Mouse (Mus musculus) lung, embryonic 15.5 days (tissue): ENCODE results near the gene Cdk9. TPM values are rescaled to one million over a fixed set of nuclear protein-coding genes. Genes with fewer than 3 reads are reported as not detected.
A peak's percentile ranks its signal among the peaks of the same experiment; 100 is the strongest.

Source experiments
- ATAC-seq: fragments of 200-750 bp; cut with Nextera tagmentation; 2 replicates; pipeline ENCODE4 v1.8.0; 2017; ENCODE audit warnings: moderate number of reproducible peaks, borderline replicate concordance; ENCODE audit not compliant: low FRiP score, low TSS enrichment; ENCODE audit errors: extremely low read depth
- H3K27ac ChIP-seq: fragments of 300-500 bp; sonication (generic); 2 replicates; pipeline ENCODE4 v1.5.1; 2015; ENCODE audit warnings: moderate library complexity, mild to moderate bottlenecking, inconsistent platforms
- H3K27me3 ChIP-seq: fragments of 300-500 bp; sonication (generic); 2 replicates; pipeline ENCODE4 v1.6.1; 2015; ENCODE audit warnings: inconsistent platforms
- H3K36me3 ChIP-seq: fragments of 300-500 bp; sonication (generic); 2 replicates; pipeline ENCODE4 v1.6.1; 2015; ENCODE audit warnings: inconsistent platforms
- H3K4me1 ChIP-seq: fragments of 300-500 bp; sonication (generic); 2 replicates; pipeline ENCODE4 v1.6.1; 2015; ENCODE audit warnings: inconsistent platforms
- H3K4me2 ChIP-seq: fragments of 300-500 bp; sonication (generic); 2 replicates; pipeline ENCODE4 v1.6.1; 2015; ENCODE audit warnings: inconsistent platforms, mild to moderate bottlenecking, moderate library complexity
- H3K4me3 ChIP-seq: fragments of 300-500 bp; sonication (generic); 2 replicates; pipeline ENCODE4 v1.5.1; 2015; ENCODE audit warnings: mild to moderate bottlenecking, inconsistent platforms
- H3K9ac ChIP-seq: fragments of 300-500 bp; sonication (generic); 2 replicates; pipeline ENCODE4 v1.6.1; 2015; ENCODE audit warnings: inconsistent platforms
- H3K9me3 ChIP-seq: fragments of 300-500 bp; sonication (generic); 2 replicates; pipeline ENCODE4 v1.6.1; 2016; ENCODE audit warnings: inconsistent platforms
- WGBS: fragments of 180-500 bp; shearing (Covaris S2); methylation state at CpG from one replicate; pipeline ENCODE4 v1.1.7; 2015; 5-methylcytosine and 5-hydroxymethylcytosine counted together
- polyA plus RNA-seq: library from polyadenylated mRNA; unstranded; fragments of >200 nt; fragmentation: Nextera tagmentation; extraction: Ambion mirVana; gene quantifications from 2 replicates; pipeline ENCODE4 v1.2.1, GENCODE M21; 2015

The Cdk9 gene
- polyA plus RNA-seq, 1 experiment from 2014 or later = 89.6 TPM

GRCm38 (mm10) chr2:32714987-32715425, 2.1 kb upstream of the Cdk9 start:
- Histone ChIP-seq H3K4me3 (no peak overlapping the region), H3K4me1 (peaks cover 31% of the 10 kb centered on the region), H3K27ac (peak overlapping the region; percentile 46; the same call in 1 of the 2 replicates), H3K4me2 (no peak overlapping the region), H3K9ac (no peak overlapping the region), H3K36me3 (peaks cover 15% of the 10 kb centered on the region), H3K9me3 (no peaks in the 10 kb centered on the region), H3K27me3 (no peaks in the 10 kb centered on the region)
- WGBS = 52% methylated on average over 4 of the region's 4 CpGs
- ATAC-seq = no peak

GRCm38 (mm10) chr2:32714117-32714986, 1.5 kb upstream of the Cdk9 start:
- H3K4me1 ChIP-seq = peaks cover 31% of the 10 kb centered on the region
- no peak overlapping the region for H3K4me3 ChIP-seq
- ATAC-seq = no peak
- H3K9me3 ChIP-seq = no peaks in the 10 kb centered on the region
- peak overlapping the region; percentile 97 for H3K27ac ChIP-seq
- no peaks in the 10 kb centered on the region for H3K27me3 ChIP-seq
- no peak overlapping the region for H3K9ac ChIP-seq
- peaks cover 22% of the 10 kb centered on the region for H3K36me3 ChIP-seq
- 46% methylated on average over 11 of the region's 11 CpGs for WGBS
- peak overlapping the region; percentile 88; the same call in 1 of the 2 replicates for H3K4me2 ChIP-seq

- peak overlapping the region; percentile 85 for H3K9ac ChIP-seq
- peak overlapping the region; percentile 76 for H3K4me3 ChIP-seq
- 2% methylated on average over 36 of the region's 44 CpGs for WGBS
- no peaks in the 10 kb centered on the region for H3K9me3 ChIP-seq
- peak overlapping the region; percentile 88 for H3K4me2 ChIP-seq
- H3K36me3 ChIP-seq = peaks cover 40% of the 10 kb centered on the region
- ATAC-seq = peak; percentile 91
- no peaks in the 10 kb centered on the region for H3K27me3 ChIP-seq
- H3K4me1 ChIP-seq = peaks cover 31% of the 10 kb centered on the region
- peak overlapping the region; percentile 97 for H3K27ac ChIP-seq
These were observed 316 bp downstream of the Cdk9 start for GRCm38 (mm10) chr2:32712586-32712933.

- ATAC-seq = peak; percentile 43
- H3K4me3 ChIP-seq = peak overlapping the region; percentile 76
- WGBS = under 1% methylated on average over 41 of the region's 41 CpGs
- peaks cover 31% of the 10 kb centered on the region for H3K4me1 ChIP-seq
- H3K4me2 ChIP-seq = peak overlapping the region; percentile 88
- H3K27me3 ChIP-seq = no peaks in the 10 kb centered on the region
- H3K9ac ChIP-seq = peak overlapping the region; percentile 85
- H3K36me3 ChIP-seq = peaks cover 43% of the 10 kb centered on the region
- H3K9me3 ChIP-seq = no peaks in the 10 kb centered on the region
- peak overlapping the region; percentile 97 for H3K27ac ChIP-seq
These were observed 746 bp downstream of the Cdk9 start for GRCm38 (mm10) chr2:32712108-32712551.

- no peak for ATAC-seq
- peak overlapping the region; percentile 88 for H3K4me2 ChIP-seq
- no peaks in the 10 kb centered on the region for H3K9me3 ChIP-seq
- peaks cover 31% of the 10 kb centered on the region for H3K4me1 ChIP-seq
- H3K36me3 ChIP-seq = peaks cover 49% of the 10 kb centered on the region
- WGBS = 24% methylated on average over 9 of the region's 9 CpGs
- H3K27me3 ChIP-seq = no peaks in the 10 kb centered on the region
- H3K27ac ChIP-seq = peak overlapping the region; percentile 97
- peak overlapping the region; percentile 76 for H3K4me3 ChIP-seq
- peak overlapping the region; percentile 85 for H3K9ac ChIP-seq
These were observed 1.4 kb downstream of the Cdk9 start for GRCm38 (mm10) chr2:32711301-32712056.

- Histone ChIP-seq H3K27ac (no peak overlapping the region), H3K4me3 (no peak overlapping the region), H3K27me3 (no peaks in the 10 kb centered on the region), H3K9me3 (no peaks in the 10 kb centered on the region), H3K4me1 (peaks cover 35% of the 10 kb centered on the region), H3K9ac (no peak overlapping the region), H3K36me3 (peaks cover 60% of the 10 kb centered on the region), H3K4me2 (no peak overlapping the region)
- 84% methylated on average over 5 of the region's 5 CpGs for WGBS
- no peak for ATAC-seq
These were observed 2.5 kb downstream of the Cdk9 start for GRCm38 (mm10) chr2:32710425-32710824.

- Histone ChIP-seq H3K4me1 (peaks cover 28% of the 10 kb centered on the region), H3K36me3 (peaks cover 68% of the 10 kb centered on the region), H3K4me2 (no peak overlapping the region), H3K27me3 (no peaks in the 10 kb centered on the region), H3K4me3 (no peak overlapping the region), H3K27ac (no peak overlapping the region), H3K9ac (no peak overlapping the region), H3K9me3 (no peaks in the 10 kb centered on the region)
- 88% methylated on average over 20 of the region's 20 CpGs for WGBS
- no peak for ATAC-seq
These were observed 3.2 kb downstream of the Cdk9 start for GRCm38 (mm10) chr2:32709521-32710137.

GRCm38 (mm10) chr2:32708643-32709042, 4.2 kb downstream of the Cdk9 start:
- 29% methylated on average over 3 of the region's 3 CpGs for WGBS
- no peak overlapping the region for H3K4me3 ChIP-seq
- no peak overlapping the region for H3K27ac ChIP-seq
- peaks cover 77% of the 10 kb centered on the region for H3K36me3 ChIP-seq
- no peak overlapping the region for H3K9ac ChIP-seq
- H3K9me3 ChIP-seq = no peaks in the 10 kb centered on the region
- no peaks in the 10 kb centered on the region for H3K27me3 ChIP-seq
- no peak for ATAC-seq
- no peak overlapping the region for H3K4me2 ChIP-seq
- H3K4me1 ChIP-seq = peaks cover 18% of the 10 kb centered on the region

- H3K4me1 ChIP-seq = peaks cover 17% of the 10 kb centered on the region
- H3K9me3 ChIP-seq = no peaks in the 10 kb centered on the region
- 94% methylated on average over 6 of the region's 6 CpGs for WGBS
- no peak overlapping the region for H3K4me2 ChIP-seq
- no peak overlapping the region for H3K9ac ChIP-seq
- ATAC-seq = no peak
- H3K4me3 ChIP-seq = no peak overlapping the region
- H3K27ac ChIP-seq = no peak overlapping the region
- H3K36me3 ChIP-seq = peaks cover 88% of the 10 kb centered on the region
- no peaks in the 10 kb centered on the region for H3K27me3 ChIP-seq
These were observed 5.9 kb downstream of the Cdk9 start for GRCm38 (mm10) chr2:32706971-32707370.

GRCm38 (mm10) chr2:32705018-32705417, 7.9 kb downstream of the Cdk9 start:
- Histone ChIP-seq H3K27me3 (no peaks in the 10 kb centered on the region), H3K4me1 (0 out of 2 replicates have a peak, but pooled peaks cover 3% of the 10 kb centered on the region), H3K9ac (no peak overlapping the region), H3K36me3 (peaks cover 73% of the 10 kb centered on the region), H3K4me3 (no peak overlapping the region), H3K9me3 (no peaks in the 10 kb centered on the region), H3K4me2 (no peak overlapping the region), H3K27ac (no peak overlapping the region)
- ATAC-seq = no peak
- WGBS = 84% methylated on average over 7 of the region's 7 CpGs

GRCm38 (mm10) chr2:32704021-32704421, 8.9 kb downstream of the Cdk9 start, which contains the start of gene Fpgs:
Gene Fpgs, minus strand, starts transcription at chr2:32704145.
- Histone ChIP-seq H3K27ac (no peak within 1 kb of the TSS), H3K9ac (no peak within 1 kb of the TSS), H3K4me1 (0 out of 2 replicates have a peak, but pooled peaks cover 3% of the 10 kb centered on the region), H3K36me3 (peaks cover 63% of the 10 kb centered on the region), H3K27me3 (no peaks in the 10 kb centered on the region), H3K4me2 (no peak within 1 kb of the TSS), H3K9me3 (no peaks in the 10 kb centered on the region), H3K4me3 (no peak within 1 kb of the TSS)
- no peak for ATAC-seq
- WGBS = 65% methylated on average over 2 of the region's 2 CpGs
